ENCODE assay signal across 8 mouse cellular contexts in the genomic region with DNA sequence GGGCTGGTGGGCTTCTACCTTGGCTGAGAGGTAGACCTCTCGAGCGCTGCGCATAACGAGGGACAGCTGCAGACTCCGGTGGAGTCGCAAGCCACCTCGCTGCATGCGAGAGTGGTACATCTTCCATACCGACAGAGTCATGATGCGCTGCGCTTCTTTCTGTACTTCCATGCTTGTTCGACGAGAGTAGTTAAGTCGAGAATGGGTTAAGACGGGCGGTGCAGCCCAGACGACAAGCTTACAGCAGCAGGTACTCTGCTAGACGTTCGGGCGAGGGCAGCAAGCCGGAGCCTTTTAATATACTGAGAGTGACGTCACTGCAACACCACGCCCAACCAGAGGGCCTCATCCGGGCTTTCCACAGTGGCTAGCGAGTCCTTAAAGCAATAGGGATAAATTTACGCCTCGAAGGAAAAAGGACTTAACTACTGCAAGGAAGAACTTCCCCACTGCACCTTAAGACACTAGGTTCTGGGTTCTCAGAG. TPM values are rescaled to one million over a fixed set of nuclear protein-coding genes. Genes with fewer than 3 reads are reported as not detected.
DNase-seq lines count a peak whose midpoint lies in the region; ATAC-seq lines count a peak whose summit lies in the region.

A gene (minus strand): TSS at position 272 of the 485 bp plus-strand sequence.

- ATAC-seq in intestine, embryonic 16.5 days = peak; percentile 66

- peak within 1 kb of the TSS; percentile 97 for H3K27ac ChIP-seq in intestine, embryonic 16.5 days (ENCODE audit: low read length)

- H3K27me3 ChIP-seq in intestine, embryonic 16.5 days (replicated peaks; ENCODE audit: control insufficient read depth, insufficient read depth, low read length) = no peaks in the 10 kb centered on the region

- peak within 1 kb of the TSS; percentile 77 for H3K4me2 ChIP-seq in intestine, embryonic 16.5 days (ENCODE audit: low read depth, low read length)

- H3K36me3 ChIP-seq in intestine, embryonic 16.5 days (ENCODE audit: control insufficient read depth, insufficient read depth, low read length) = no peaks in the 10 kb centered on the region

- intact Hi-C loops in gastrocnemius, postnatal 36 days (cut with DNase I) = loop anchor here (5.0 kb wide), 1 partner anchor 40 kb away; a partner anchor contains a TSS
- intact Hi-C loops in left cerebral cortex, postnatal 25 days (cut with DNase I) = loop anchor here (2.0 kb wide), 1 partner anchor 24 kb away; no protein-coding TSS in a partner anchor

- WGBS in intestine, embryonic 16.5 days = under 1% methylated on average over 27 of the region's 27 CpGs

- peak within 1 kb of the TSS; percentile 75 for H3K4me3 ChIP-seq in intestine, embryonic 16.5 days (ENCODE audit: low read length)

- peaks cover 36% of the 10 kb centered on the region for H3K4me1 ChIP-seq in intestine, embryonic 16.5 days (ENCODE audit: control insufficient read depth, insufficient read depth, low read length)

- H3K9ac ChIP-seq in intestine, embryonic 16.5 days (ENCODE audit: low read depth, low read length) = peak within 1 kb of the TSS; percentile 88

- DNase-seq in adrenal gland, adult 8-10 months = peak; percentile 94
- peak; percentile 91 for DNase-seq in embryo, embryonic 11.5 days (ENCODE audit: low read depth, low spot score)
- peak; percentile 91 to 93 for DNase-seq in gastrocnemius, postnatal 36 days
- DNase-seq in left cerebral cortex, postnatal 25 days (ENCODE audit: low spot score in 2 of 2) = peak; percentile 93 to 98
- peak; percentile 95 for DNase-seq in mesoderm, embryonic 11.5 days (ENCODE audit: low read depth, low spot score)
- peak; percentile 91 for DNase-seq in right cerebral cortex, postnatal 25 days
- DNase-seq in urinary bladder, postnatal 36 days (ENCODE audit: low spot score in 2 of 2) = peak; percentile 97

- H3K9me3 ChIP-seq in intestine, embryonic 16.5 days (ENCODE audit: control insufficient read depth, low read length) = no peaks in the 10 kb centered on the region

RNA-seq across cellular contexts. Expression of the gene that starts here (rescaled TPM):
- 10 to 100 TPM; 18.3 to 48.9 (median 22.3) TPM for total RNA-seq in adrenal gland, adult 8-10 months (2022)
- total RNA-seq in gastrocnemius, postnatal 36 days (2021) = 1 to 10 TPM; 5.6 to 9.3 TPM
- polyA plus RNA-seq in intestine, embryonic 16.5 days (2015; fragmentation: Nextera tagmentation; extraction: Ambion mirVana) = 77.7 and 78.7 TPM in 2 replicates
- 10 to 100 TPM; 10.5 to 18.3 TPM for total RNA-seq in left cerebral cortex, postnatal 25 days (2021)

Comparison
In these comparisons a context has a peak if more than half of its experiments do, and no peak if none do; other contexts are left out.
1. Peak in every context shown above with its lines: DNase-seq, ATAC-seq, H3K4me3 ChIP-seq and H3K27ac ChIP-seq.